Mouse (Mus musculus) olfactory bulb, adult 2 months (tissue): Measurements from ENCODE around the gene Sycp2l.

Experiments used
- CTCF ChIP-seq: fragments of 200-500 bp; IDR thresholded peaks from 2 replicates; pipeline ENCODE4 v1.5.1; 2012; ENCODE audit warnings: low read depth, mild to moderate bottlenecking, low read length, moderate library complexity; ENCODE audit not compliant: insufficient read depth
- POLR2A ChIP-seq: fragments of 200-500 bp; IDR thresholded peaks from 2 replicates; pipeline ENCODE4 v1.6.1; 2012; ENCODE audit warnings: mild to moderate bottlenecking, low read depth, low read length, moderate library complexity; ENCODE audit not compliant: insufficient read depth

DNA sequence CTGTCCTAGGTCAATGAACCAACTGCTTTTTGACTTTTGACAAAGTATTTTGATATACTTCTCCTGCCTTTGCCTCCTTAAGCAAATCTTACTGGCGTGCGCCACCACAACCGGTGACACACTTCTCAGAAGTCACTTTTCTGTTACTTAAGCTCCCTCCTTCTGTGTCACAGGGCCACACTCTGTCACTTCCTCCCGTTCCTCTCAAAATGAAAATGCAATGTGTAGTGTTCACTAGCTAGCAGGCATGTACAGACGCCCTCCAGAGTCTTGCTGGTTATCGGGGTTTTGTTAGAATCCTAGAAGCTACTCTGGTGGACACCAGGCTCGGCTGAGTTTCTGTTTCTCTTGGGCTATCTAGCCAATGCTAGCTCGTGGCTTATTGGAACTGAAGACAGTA is 14.2 kb downstream of the Sycp2l start:
- no peak for TF ChIP-seq POLR2A
- TF ChIP-seq CTCF = no peak
